Mouse (Mus musculus) stomach, postnatal 0 days (tissue): ENCODE results near the gene Gm21972. TPM values are rescaled to one million over a fixed set of nuclear protein-coding genes. Genes with fewer than 3 reads are reported as not detected.

Experiments
- ATAC-seq: fragments of 200-750 bp; cut with Nextera tagmentation; 2 replicates; pipeline ENCODE4 v1.8.0; 2017; ENCODE audit not compliant: low FRiP score, low TSS enrichment
- DNase-seq: peaks from one replicate; pipeline ENCODE4 v3.0.0-alpha.2; 2016; ENCODE audit warnings: low spot score
- H3K27ac ChIP-seq: fragments of 300-500 bp; sonication (generic); replicated peaks from 2 replicates; pipeline ENCODE4 v1.5.1; 2014; ENCODE audit warnings: mild to moderate bottlenecking, control low read depth
- H3K27me3 ChIP-seq: fragments of 300-500 bp; sonication (generic); 2 replicates; pipeline ENCODE4 v1.6.1; 2014; ENCODE audit warnings: low read length; ENCODE audit not compliant: control insufficient read depth, insufficient read depth
- H3K36me3 ChIP-seq: fragments of 300-500 bp; sonication (generic); 2 replicates; pipeline ENCODE4 v1.6.1; 2014; ENCODE audit warnings: low read length, mixed read lengths; ENCODE audit not compliant: control insufficient read depth, insufficient read depth
- H3K4me1 ChIP-seq: fragments of 300-500 bp; sonication (generic); replicated peaks from 2 replicates; pipeline ENCODE4 v1.6.1; 2014; ENCODE audit warnings: antibody characterized with exemption; ENCODE audit not compliant: control insufficient read depth, insufficient read depth
- H3K4me2 ChIP-seq: fragments of 300-500 bp; sonication (generic); replicated peaks from 2 replicates; pipeline ENCODE4 v1.6.1; 2014; ENCODE audit warnings: low read depth, mild to moderate bottlenecking, control low read depth, moderate library complexity
- H3K4me3 ChIP-seq: fragments of 300-500 bp; sonication (generic); 2 replicates; pipeline ENCODE4 v1.5.1; 2014; ENCODE audit warnings: low read depth, low read length, control low read depth
- H3K9ac ChIP-seq: fragments of 300-500 bp; sonication (generic); 2 replicates; pipeline ENCODE4 v1.6.1; 2014; ENCODE audit warnings: mild to moderate bottlenecking, low read length, control low read depth, mixed read lengths
- H3K9me3 ChIP-seq: fragments of 300-500 bp; sonication (generic); 2 replicates; pipeline ENCODE4 v1.6.1; 2016; ENCODE audit warnings: low read length; ENCODE audit not compliant: control insufficient read depth
- CTCF ChIP-seq: IDR thresholded peaks from 2 replicates; pipeline ENCODE4 v1.5.1; 2016; ENCODE audit warnings: antibody characterized with exemption, low read depth, mild to moderate bottlenecking, moderate library complexity
- EP300 ChIP-seq: optimal IDR thresholded peaks from 2 replicates; pipeline ENCODE3; 2016; ENCODE audit warnings: antibody characterized with exemption
- whole genome bisulfite sequencing: fragments of 180-500 bp; shearing (Covaris S2); extraction: QIAGEN DNeasy Blood & Tissue Kit; methylation state at CpG from one replicate; pipeline ENCODE4 v1.1.7; 2014; 5-methylcytosine and 5-hydroxymethylcytosine counted together
- polyA plus RNA-seq: library from polyadenylated mRNA; unstranded; fragments of >200 nt; fragmentation: Nextera tagmentation; extraction: Ambion mirVana; gene quantifications from 2 replicates; pipeline ENCODE4 v1.2.1, GENCODE M21; 2015

Gm21972 gene
- polyA plus RNA-seq, 1 experiment from 2014 or later: not detected

DNA sequence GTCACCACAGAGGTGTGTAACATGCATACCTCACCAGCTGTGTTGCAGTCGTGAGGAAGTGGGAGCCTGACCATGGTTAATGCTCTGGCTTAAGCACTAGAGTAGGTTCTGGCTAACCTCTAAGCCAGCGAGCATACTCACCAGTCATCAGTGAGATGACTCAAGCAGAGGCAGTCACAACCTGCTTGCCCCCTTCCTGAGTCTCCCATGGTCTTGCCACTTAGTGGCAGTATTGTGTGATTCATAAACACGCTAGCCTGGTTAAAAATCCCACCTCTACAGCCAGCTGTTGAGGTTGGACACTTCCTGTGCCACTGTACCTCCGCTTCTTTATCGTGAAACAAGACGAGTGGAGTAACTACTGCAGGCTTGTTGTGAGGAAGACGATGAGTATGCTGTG, 53.3 kb downstream of the Gm21972 start:
- H3K27ac ChIP-seq: no peak overlapping the region
- H3K4me2 ChIP-seq: no peak overlapping the region
- H3K27me3 ChIP-seq: no peaks in the 10 kb centered on the region
- TF ChIP-seq CTCF (no peak), EP300 (no peak)
- H3K36me3 ChIP-seq: no peaks in the 10 kb centered on the region
- 79% methylated on average over 7 of the region's 7 CpGs for WGBS
- H3K9me3 ChIP-seq: no peaks in the 10 kb centered on the region
- H3K9ac ChIP-seq: no peak overlapping the region
- DNase-seq (no peak), ATAC-seq (no peak)
- H3K4me3 ChIP-seq: no peak overlapping the region
- no peaks in the 10 kb centered on the region for H3K4me1 ChIP-seq

DNA sequence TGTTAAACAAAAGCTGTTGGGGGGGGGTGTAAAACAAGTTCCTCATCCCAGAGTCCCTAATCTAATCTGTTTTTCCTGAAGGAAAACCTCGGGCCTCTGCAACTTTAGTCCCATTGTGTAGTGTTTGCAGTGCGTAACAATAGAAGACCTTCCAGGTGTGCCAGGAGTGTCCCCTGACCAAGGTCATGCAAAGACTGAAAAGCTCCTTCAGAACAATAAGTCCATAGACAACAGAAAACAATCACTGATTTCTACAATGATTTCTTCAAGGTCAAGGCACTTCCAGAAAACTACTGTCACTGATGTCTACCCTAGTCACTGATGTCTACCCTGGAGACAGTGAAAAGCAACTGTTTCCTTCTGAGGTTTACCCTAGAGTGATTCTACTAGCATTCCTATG, 54.4 kb downstream of the Gm21972 start:
- WGBS: 65% methylated on average over 2 of the region's 2 CpGs

DNA sequence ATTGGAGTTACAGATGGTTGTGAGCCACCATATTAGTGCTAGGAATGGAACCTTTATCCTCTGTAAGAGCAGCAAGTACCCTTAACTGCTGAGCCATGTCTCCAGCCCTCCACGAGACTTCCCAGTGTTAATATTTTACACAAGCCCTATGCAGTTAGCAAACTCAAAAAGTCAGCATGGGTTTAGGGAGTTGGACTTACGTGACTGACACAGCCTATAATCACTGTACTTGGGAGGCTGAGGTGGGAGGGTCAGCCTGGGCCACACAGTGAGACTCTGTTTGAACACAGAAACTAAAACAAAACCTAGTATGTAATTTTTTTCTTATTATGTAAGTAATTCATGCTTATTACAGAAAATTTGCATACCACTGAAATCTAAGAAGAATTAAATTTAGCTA, 54.8 kb downstream of the Gm21972 start:
- no peaks in the 10 kb centered on the region for H3K36me3 ChIP-seq
- no peak overlapping the region for H3K27ac ChIP-seq
- DNase-seq (no peak), ATAC-seq (no peak)
- TF ChIP-seq EP300 (no peak), CTCF (no peak)
- H3K4me2 ChIP-seq: no peak overlapping the region
- 68% methylated on average over 2 of the region's 2 CpGs for WGBS
- no peaks in the 10 kb centered on the region for H3K27me3 ChIP-seq
- no peaks in the 10 kb centered on the region for H3K9me3 ChIP-seq
- no peaks in the 10 kb centered on the region for H3K4me1 ChIP-seq
- no peak overlapping the region for H3K4me3 ChIP-seq
- H3K9ac ChIP-seq: no peak overlapping the region

More for the DNA sequence above, 54.4 kb downstream of the Gm21972 start:
- no peaks in the 10 kb centered on the region for H3K9me3 ChIP-seq
- H3K27me3 ChIP-seq: no peaks in the 10 kb centered on the region
- DNase-seq: no peak
- H3K4me2 ChIP-seq: no peak overlapping the region
- no peaks in the 10 kb centered on the region for H3K36me3 ChIP-seq
- H3K4me1 ChIP-seq: no peaks in the 10 kb centered on the region
- H3K9ac ChIP-seq: no peak overlapping the region
- TF ChIP-seq CTCF: no peak
- H3K27ac ChIP-seq: no peak overlapping the region
- no peak overlapping the region for H3K4me3 ChIP-seq
- ATAC-seq: no peak

GRCm38 (mm10) chr1:86189034-86189702, 55.7 kb downstream of the Gm21972 start:
- Histone ChIP-seq H3K36me3 (no peaks in the 10 kb centered on the region), H3K4me3 (no peak overlapping the region), H3K9me3 (no peaks in the 10 kb centered on the region), H3K27me3 (no peaks in the 10 kb centered on the region), H3K9ac (no peak overlapping the region), H3K4me1 (no peaks in the 10 kb centered on the region), H3K4me2 (no peak overlapping the region), H3K27ac (no peak overlapping the region)
- peak; percentile 45; the same call in 1 of the 2 replicates for ATAC-seq
- no peak for DNase-seq
- 88% methylated on average over 6 of the region's 6 CpGs for WGBS
- TF ChIP-seq EP300: no peak
- TF ChIP-seq CTCF: peak; percentile 37; the same call in 1 of the 2 replicates

- no peaks in the 10 kb centered on the region for H3K9me3 ChIP-seq
- ATAC-seq: no peak
Observed at GRCm38 (mm10) chr1:86190843-86191242, 57.4 kb downstream of the Gm21972 start.

GRCm38 (mm10) chr1:86194044-86194443, 60.6 kb downstream of the Gm21972 start:
- 76% methylated on average over 7 of the region's 7 CpGs for WGBS
- Histone ChIP-seq H3K36me3 (peaks cover 5% of the 10 kb centered on the region; the same call in 1 of the 2 replicates), H3K9ac (no peak overlapping the region), H3K27ac (no peak overlapping the region), H3K27me3 (no peaks in the 10 kb centered on the region), H3K4me1 (no peaks in the 10 kb centered on the region), H3K9me3 (no peaks in the 10 kb centered on the region), H3K4me3 (no peak overlapping the region), H3K4me2 (no peak overlapping the region)
- DNase-seq: no peak
- TF ChIP-seq EP300: no peak
- TF ChIP-seq CTCF: no peak
- no peak for ATAC-seq

More at GRCm38 (mm10) chr1:86190843-86191242, 57.4 kb downstream of the Gm21972 start:
- H3K9ac ChIP-seq: no peak overlapping the region
- H3K4me1 ChIP-seq: no peaks in the 10 kb centered on the region
- no peaks in the 10 kb centered on the region for H3K27me3 ChIP-seq
- TF ChIP-seq EP300: no peak
- no peak for TF ChIP-seq CTCF
- H3K27ac ChIP-seq: no peak overlapping the region
- 83% methylated on average over 6 of the region's 6 CpGs for WGBS
- H3K36me3 ChIP-seq: no peaks in the 10 kb centered on the region
- no peak overlapping the region for H3K4me3 ChIP-seq
- H3K4me2 ChIP-seq: no peak overlapping the region
- DNase-seq: no peak
